Mouse (Mus musculus) adrenal gland, adult (tissue): Measurements from ENCODE around the gene Gm826.
A peak's percentile ranks its signal among the peaks of the same experiment; 100 is the strongest.

Source experiments
- DNase-seq, 2 experiments: peaks; one replicate each; pipeline ENCODE4 v3.0.0; 2022 to 2023; ENCODE audit warnings: low spot score in 1 of 2; ENCODE audit not compliant: inconsistent age in 2 of 2

The Gm826 gene

DNA sequence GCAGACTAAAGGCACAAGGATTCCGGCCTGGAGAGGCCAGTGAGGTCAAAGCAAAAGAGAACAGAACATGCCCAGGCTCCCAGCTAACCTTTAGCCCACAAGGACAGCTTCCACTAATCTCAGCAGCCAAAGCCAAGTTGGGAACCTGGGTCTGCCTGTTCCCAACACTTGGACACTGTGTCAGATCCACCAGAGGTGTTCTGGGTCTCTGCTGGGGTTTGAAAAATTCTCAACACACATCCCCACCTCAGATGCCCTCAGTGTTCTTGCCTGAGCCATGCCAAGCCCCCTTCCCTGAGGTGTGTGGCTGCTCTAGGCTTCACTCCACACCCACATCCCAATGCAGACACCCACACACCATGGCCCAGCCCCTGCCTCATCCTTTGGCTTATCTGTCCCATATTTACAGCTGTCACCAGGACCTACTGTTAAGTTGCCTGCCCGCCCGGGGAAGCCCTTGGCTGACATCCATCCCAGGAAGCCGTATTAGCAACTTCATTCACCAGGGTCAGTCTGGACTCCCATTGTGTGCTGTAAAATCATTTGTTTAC is at the start of gene Gm826:
Gene Gm826, minus strand, starts transcription at position 52 of the 551 bp plus-strand sequence.
- peak; percentile 67 to 75 for DNase-seq

DNA sequence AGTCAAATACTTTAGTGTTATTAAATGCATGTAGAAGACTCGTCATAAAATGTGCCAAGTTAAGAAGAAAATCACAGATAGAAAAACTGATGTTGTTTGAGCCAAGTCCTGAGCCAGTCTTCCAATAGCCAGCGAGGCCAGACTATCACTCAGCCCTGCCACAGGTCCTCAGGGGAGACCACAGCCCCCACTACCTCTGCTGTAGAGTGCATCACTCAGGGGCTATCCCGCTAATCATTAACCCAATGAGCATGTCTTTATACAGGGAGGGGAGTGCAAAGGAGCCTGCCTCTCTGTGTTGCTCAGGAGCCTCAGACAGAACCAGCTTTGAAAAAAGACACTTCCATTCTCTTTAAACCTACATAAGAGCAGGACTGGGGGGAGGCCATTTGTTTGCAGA is 49.5 kb upstream of the Gm826 start:
- DNase-seq = no peak

GRCm38 (mm10) chr2:160378271-160378670 is 44.3 kb upstream of the Gm826 start:
- DNase-seq = peak; percentile 31 to 75

GRCm38 (mm10) chr2:160376236-160376635 is 42.3 kb upstream of the Gm826 start:
- DNase-seq = no peak

DNA sequence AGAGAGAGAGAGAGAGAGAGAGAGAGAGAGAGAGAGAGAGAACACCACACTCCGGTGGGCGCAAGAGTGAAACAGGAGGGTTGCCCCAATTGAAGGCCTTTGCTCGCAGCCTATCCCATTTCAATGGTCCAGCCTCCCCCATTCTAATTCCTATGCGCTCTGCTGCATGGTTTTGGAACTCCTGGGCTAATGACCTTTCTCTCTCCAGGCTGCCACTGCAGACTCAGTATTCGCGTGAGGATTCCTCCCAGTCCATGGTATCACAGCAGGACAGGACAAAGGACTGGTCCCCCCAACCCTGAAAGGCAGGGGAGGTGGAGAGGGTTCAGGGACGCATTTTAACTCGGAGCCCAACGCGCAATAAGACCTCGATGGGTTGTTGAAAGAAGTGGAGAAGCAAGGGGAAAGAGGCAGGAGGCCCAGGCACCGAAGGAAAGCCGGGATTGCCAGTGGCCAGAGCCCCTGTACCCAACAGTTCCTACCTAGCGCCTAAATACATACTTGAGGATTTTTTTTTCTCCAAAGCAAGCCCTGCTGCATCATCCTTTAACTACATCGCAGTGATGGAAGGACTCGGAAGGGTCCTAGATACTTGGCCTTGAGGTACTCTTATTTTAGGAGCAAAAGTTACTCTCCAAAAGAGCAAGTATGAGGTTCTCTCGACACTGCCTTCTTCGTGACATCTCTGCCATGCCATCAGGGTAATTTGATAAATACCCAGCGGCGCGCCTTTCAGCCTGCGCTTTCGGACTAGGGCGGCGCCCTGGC is 35.9 kb upstream of the Gm826 start:
- no peak for DNase-seq

- DNase-seq = no peak
Measured at GRCm38 (mm10) chr2:160368422-160369357, 34.7 kb upstream of the Gm826 start.

DNA sequence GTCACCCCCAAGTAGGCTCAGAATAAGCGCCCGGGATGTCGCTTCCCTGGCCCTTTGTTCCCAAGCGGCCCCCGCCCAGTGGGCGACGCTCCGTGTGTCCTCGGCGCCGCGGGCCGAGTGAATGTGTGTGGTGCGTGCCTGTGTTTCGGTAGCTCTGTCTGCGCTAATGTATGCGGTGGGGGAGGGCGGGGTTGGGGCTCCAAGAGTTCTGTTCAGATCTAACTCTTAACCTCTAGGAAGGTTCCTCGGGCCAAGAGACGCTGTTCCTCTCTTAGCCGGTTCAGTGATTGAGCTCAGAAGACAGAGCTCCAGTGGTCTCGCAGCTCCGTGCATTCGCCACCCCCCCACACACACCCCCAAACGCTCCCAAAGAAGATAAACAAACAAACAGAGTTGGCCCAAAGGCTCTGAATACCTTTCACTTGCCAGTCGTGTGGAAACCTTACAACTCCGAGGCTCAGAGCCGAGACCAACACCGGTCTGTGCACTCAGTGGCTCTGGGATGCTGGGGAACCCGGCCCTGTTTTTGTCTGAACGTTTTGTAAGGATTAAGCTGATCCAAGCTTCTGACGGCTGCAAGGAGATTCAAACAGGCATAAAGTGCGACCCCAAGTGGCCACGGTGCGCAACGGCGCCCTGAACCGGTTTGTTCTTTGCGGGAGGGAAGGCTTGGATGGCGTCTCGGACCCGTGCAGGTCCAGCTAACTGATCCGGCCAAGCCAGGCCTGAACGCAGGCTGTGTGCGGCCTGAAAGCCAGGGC is 33.7 kb upstream of the Gm826 start:
- DNase-seq = peak; percentile 90 to 97

- peak; percentile 97 to 99 for DNase-seq
Measured at GRCm38 (mm10) chr2:160366980-160367338, 33.0 kb upstream of the Gm826 start, which contains the start of gene Mafb. Gene Mafb (minus strand): TSS chr2:160367065.

GRCm38 (mm10) chr2:160366111-160366979 is 32.4 kb upstream of the Gm826 start:
- DNase-seq = no peak

GRCm38 (mm10) chr2:160365107-160365911 is 31.3 kb upstream of the Gm826 start:
- DNase-seq = peak; percentile 62 to 84

DNA sequence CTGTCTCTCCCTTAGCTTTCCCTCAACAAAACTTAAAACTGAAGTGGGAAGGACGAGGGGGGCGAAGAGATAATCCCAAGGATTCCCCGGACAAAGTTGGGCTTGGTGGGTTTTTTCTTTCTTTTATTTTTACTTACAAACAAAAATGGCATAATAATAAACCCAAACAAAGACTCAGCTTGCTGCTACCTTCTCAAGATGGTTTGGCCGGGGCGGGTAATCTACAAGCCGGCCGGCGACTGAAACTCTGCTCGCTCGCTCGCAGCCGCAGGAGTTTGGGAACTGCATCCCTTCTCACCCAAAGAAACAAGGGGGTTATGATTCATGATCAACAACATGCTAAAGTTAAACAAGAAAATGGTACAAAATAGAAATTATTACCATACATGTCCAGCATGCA is 30.7 kb upstream of the Gm826 start:
- no peak for DNase-seq

GRCm38 (mm10) chr2:160364128-160364650 is 30.2 kb upstream of the Gm826 start:
- no peak for DNase-seq

DNA sequence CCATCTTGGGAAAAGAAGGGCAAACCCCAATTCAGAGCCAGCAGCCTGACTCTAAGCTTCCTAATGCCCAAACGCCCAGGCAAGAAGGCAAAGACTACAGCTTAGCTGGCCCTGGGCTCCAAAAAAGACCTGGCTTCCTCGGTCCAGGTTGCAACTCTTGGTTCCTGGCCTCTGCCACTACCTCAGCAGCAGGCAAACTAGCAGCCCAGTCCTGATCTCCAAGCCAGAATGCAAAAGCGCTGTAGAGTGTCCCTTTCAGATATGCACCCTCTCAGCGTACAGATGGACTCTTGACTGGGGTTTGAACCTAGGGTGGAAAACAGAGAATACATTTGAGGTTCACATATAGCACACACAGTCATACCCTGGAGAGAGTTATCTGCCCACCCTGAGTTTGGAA is 29.2 kb upstream of the Gm826 start:
- no peak for DNase-seq

DNA sequence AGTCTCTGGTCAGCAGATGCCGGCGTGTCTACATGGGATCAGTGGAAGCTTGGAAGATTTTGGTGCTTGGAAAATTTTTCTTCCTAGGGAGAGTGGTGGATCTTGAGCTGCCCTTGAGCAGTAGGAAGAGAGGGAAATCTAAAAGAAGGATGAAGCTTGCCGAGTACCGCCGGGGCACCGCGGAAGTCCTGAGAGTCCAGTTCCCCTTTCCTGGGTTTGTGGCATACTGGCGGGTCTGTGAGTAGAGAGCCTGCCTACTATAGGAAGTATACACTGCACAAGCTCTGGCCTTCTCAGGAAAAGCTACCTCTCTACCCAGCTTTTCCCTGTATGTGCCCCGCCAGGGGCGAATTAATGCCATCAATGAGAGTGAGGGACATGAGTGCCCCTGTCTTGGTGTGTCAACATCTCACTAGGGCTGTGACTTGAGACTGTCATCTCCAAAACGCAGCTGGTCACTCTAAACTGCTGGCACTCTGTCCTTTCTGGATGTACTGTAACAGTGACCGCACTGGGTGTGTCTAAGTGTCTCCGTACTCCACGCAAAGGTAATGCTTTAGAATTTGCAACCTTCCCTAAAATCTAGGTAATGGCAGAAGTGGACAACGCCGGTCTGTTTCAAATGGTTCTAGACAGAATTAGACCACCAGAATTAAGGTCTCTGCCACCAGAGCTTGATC is 27.6 kb upstream of the Gm826 start:
- DNase-seq = no peak

DNA sequence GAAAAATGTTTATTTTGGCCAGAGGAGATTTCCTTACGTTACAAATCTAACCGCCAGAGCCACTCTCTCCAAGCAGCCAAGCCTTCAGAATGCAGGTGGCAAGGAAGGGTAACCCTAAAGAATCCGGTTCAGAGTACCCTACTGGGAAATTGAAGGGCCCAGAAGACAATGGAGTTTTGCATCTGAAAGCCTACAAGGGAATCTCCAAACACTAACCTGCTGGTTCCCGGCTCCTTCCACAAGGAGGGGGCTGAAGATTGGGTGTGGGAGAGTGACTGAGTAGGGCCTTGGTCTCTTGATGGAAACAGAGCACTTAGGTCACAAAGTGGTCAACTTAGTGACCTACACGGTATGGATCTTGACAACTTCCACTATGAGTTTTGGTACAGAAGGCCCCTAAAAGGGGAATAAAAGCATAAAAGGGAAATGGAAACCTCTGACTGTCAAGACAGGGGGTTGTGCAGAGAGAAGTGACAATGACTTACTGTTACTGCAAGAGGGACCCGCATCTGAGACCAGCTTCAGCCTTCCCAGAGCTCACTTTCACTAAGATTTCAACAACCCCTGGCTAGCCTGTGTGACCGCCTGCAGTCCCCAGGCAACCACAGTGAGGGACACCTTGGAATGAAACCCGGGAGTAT is 26.4 kb upstream of the Gm826 start:
- no peak for DNase-seq

GRCm38 (mm10) chr2:160358896-160359295 is 24.9 kb upstream of the Gm826 start:
- DNase-seq = no peak

- DNase-seq = no peak
Measured at GRCm38 (mm10) chr2:160357442-160357841, 23.5 kb upstream of the Gm826 start.

GRCm38 (mm10) chr2:160356132-160356531 is 22.2 kb upstream of the Gm826 start:
- DNase-seq = peak in 1 of 2 experiments; percentile 60
